Mouse (Mus musculus): ENCODE measurements around the gene Shc3. TPM values are rescaled to one million over a fixed set of nuclear protein-coding genes. Genes with fewer than 3 reads are reported as not detected.

Gene Shc3
- total RNA-seq, 2 experiments from 2014 or later: 120 to 127 TPM

DNA sequence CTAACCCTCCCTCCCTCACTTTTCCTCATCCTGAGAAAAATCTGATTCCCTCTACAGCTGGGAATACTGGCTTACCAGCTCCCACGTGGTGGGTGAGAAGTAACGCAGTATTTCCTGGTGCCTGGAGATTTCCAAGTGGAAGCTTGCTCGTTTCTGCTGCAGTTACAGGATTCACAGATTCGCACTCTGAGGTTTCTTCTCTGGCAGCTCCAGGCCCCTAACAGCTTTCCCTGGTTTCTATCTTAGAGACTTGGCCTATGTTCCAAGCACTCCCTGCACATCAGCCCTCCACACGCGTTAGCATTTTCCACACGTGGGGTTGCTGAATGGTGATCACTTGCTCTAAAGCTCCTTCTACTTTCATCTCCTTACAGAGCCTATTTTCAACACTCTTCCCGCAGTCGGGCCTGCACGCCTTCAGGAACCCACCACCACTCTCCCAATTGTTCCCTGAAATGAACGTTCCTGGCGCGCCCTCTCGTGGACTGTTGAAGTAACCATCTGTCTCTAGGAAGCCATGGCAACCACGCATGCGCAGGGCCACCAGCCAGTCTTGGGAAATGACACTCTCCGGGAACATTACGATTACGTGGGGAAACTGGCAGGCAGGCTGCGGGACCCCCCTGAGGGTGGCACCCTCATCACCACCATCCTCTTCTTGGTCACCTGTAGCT, 150.8 kb downstream of the Shc3 start:
- DNase-seq (ENCODE audit: low spot score in 2 of 2): peak; percentile 94 to 99
- TF ChIP-seq CTCF (conservative IDR thresholded peaks at IDR 0.05): peak; percentile 95
- peak overlapping the region; percentile 48 for H3K4me3 ChIP-seq
- H3K27ac ChIP-seq: peak overlapping the region; percentile 86

DNA sequence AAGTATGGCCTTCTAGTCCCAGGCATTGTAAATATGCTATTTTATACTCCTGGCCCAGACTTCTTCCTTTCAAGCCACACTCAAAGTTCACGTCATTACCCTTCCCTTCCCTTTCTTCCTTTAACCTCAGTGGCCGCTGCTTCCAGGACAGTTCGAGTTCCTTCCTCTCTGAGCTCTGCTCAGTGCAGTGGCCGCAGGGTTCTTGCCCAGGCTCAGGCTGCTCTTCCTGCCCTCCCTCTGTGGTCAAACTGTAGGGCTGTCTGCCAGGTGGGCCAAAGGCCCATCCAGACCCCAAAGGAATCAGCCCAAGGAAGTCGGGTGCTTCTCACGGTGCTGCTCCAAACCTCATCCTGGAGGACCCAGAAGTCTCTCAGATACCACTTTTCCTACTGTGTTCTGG, 151.4 kb downstream of the Shc3 start:
- no peak for DNase-seq (ENCODE audit: low spot score in 2 of 2)

DNA sequence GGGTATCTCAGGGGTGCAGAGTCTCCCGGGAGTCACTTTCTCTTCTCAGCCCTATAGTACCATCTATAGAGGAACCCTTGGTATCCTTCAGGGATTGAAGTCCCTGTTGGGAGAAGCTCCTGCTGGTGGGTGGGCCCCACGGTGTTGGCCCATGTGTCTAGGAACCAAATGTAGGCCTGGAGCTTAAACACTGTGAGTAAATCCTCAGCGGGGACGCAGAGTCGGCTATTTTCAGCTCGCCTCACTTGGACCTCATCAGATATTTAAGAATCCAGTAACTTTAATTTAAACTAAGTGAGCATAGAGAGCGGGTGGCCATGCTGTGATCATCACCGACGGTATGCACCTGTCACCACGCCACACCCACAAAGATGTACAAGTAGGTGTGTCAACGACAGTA, 152.5 kb downstream of the Shc3 start:
- no peak for TF ChIP-seq CTCF (conservative IDR thresholded peaks at IDR 0.05)
- no peak overlapping the region for H3K27ac ChIP-seq
- DNase-seq (ENCODE audit: low spot score in 2 of 2): no peak
- peak overlapping the region; percentile 48; the same call in 1 of the 2 replicates for H3K4me3 ChIP-seq

More for the DNA sequence above, 151.4 kb downstream of the Shc3 start:
- peak overlapping the region; percentile 48 for H3K4me3 ChIP-seq
- TF ChIP-seq CTCF (conservative IDR thresholded peaks at IDR 0.05): no peak
- peak overlapping the region; percentile 86 for H3K27ac ChIP-seq

DNA sequence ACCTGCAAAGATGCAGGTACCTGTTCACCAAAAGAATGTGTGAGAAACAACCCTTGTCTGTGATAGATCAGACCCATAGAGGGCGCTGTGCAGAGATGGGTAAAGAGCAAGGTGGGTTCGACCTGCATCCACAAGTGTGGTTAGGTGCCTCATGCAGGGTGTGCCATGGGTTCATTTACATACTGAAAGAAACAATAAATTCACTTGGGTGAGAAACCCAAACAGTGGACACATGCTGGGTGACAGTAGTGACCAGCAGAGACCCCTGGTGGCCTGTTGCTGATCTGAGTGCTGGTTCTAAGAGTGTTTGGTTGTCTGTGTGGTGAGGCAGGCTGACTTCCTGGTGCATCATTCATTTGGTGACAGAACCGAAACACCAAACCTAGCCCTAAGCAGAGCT, 155.8 kb downstream of the Shc3 start:
- H3K4me3 ChIP-seq: no peak overlapping the region
- no peak overlapping the region for H3K27ac ChIP-seq
- DNase-seq (ENCODE audit: low spot score in 2 of 2): no peak
- peak; percentile 70 for TF ChIP-seq CTCF (conservative IDR thresholded peaks at IDR 0.05)

DNA sequence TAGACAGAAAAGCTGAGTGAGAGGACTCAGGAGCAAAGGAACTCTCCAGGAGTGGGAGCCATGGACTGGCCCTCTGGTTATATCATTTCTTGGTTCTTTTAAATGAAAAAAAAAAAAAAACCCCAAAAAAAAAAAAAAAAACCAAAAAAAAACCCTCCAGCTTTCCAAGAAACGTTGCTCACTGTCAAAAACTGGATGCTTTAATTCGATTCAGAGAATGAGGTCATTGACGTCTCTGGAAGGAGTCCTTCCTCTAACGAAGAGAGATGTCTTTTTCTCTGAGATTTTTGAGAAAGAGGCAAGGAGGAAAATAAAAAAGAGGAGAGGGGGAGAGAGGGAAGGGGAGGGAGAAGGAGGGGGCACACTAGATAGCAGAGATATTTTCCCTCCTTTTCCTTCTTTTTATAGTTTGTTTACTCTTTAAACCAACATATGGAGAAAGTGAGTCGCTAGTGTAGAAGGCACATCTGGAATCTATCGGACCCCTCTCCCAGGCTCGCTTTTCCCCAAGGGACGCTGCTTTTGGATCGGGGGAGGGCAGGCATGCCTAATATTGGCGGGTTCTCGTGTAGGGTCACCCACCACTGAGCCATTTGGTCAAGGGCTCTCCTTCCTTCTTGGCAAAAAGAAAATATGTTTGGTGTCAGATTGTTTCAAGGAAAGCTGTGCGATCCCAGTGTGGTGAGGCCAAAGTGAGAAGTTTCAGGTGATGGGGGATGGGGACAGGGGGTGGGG, 157.4 kb downstream of the Shc3 start:
- TF ChIP-seq CTCF (conservative IDR thresholded peaks at IDR 0.05): no peak
- DNase-seq (ENCODE audit: low spot score in 2 of 2): no peak
- H3K27ac ChIP-seq: no peak overlapping the region
- H3K4me3 ChIP-seq: no peak overlapping the region

DNA sequence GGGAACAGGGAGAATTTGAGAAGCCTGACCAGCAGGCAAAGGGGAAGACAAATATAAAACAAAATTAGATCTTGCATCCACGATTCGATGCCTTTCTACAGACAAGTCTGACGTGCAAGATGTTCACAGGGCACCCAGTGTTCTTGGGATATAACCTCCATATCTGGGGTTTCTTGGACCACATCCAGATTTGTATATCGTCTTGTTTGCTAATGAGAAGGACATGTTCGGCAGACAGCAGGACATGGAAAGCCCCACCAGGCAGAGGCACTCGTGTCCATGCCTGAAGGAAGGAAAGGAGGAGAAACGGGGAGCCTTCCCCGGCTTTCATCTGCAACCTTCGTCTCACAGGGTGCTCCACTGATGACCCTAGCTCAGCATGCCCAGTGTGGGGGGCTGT, 158.0 kb downstream of the Shc3 start:
- H3K27ac ChIP-seq: no peak overlapping the region
- no peak for DNase-seq (ENCODE audit: low spot score in 2 of 2)
- H3K4me3 ChIP-seq: no peak overlapping the region
- no peak for TF ChIP-seq CTCF (conservative IDR thresholded peaks at IDR 0.05)

DNA sequence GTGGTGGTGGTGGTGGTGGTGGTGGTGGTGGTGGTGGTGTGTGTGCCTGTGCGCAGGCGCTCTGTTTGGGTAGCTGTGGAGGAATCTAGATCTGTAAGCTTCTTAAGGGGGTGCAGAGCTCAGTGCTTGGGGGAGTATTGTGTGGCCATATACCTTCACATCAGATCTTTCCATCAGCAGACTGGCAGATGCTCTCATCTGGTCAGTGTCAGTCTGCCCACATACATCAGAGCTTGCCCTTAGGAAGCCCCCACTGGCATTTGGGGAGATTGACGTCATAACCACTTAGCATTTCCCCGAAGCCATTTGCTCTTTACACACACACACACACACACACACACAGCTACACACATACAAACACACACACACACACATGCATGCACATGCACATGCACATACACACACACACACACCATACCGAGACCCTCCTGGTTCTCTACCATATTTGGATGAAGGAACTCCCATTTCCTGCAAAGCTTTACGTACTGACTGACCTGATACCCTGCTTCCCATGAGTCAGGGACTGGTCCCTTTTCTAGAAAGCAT, 159.2 kb downstream of the Shc3 start:
- no peak for TF ChIP-seq CTCF (conservative IDR thresholded peaks at IDR 0.05)
- no peak overlapping the region for H3K4me3 ChIP-seq
- DNase-seq (ENCODE audit: low spot score in 2 of 2): no peak
- H3K27ac ChIP-seq: no peak overlapping the region

DNA sequence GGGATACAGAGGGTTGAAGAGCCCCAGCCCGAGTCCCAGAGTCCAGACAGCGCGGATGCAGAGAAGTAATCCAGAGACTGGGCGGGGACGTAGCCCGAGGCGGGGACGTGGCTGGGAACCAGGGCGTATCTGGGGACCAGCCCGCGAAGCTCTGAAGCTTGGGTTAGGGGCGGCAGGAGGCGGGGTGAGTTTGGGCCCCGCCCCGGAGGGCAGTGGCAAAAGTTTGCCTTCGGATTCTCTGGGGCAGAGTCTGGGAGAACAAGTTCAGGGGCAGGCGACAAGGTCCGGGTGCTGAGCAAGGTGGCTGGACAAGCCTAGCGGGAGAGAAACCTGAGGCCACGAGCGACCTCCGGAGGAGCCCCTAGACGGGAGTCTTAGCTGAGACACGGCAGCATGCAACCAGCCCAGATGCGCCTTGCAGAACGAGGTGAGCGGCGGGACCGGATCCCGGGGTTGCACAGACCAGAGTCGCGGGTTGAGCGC, 160.7 kb downstream of the Shc3 start, which contains the start of gene S1pr3:
TSS of gene S1pr3 (plus strand) at position 121 of the 483 bp plus-strand sequence.
- TF ChIP-seq CTCF (conservative IDR thresholded peaks at IDR 0.05): no peak
- H3K4me3 ChIP-seq: peak within 1 kb of the TSS; percentile 51
- DNase-seq (ENCODE audit: low spot score in 2 of 2): no peak
- no peak within 1 kb of the TSS for H3K27ac ChIP-seq

DNA sequence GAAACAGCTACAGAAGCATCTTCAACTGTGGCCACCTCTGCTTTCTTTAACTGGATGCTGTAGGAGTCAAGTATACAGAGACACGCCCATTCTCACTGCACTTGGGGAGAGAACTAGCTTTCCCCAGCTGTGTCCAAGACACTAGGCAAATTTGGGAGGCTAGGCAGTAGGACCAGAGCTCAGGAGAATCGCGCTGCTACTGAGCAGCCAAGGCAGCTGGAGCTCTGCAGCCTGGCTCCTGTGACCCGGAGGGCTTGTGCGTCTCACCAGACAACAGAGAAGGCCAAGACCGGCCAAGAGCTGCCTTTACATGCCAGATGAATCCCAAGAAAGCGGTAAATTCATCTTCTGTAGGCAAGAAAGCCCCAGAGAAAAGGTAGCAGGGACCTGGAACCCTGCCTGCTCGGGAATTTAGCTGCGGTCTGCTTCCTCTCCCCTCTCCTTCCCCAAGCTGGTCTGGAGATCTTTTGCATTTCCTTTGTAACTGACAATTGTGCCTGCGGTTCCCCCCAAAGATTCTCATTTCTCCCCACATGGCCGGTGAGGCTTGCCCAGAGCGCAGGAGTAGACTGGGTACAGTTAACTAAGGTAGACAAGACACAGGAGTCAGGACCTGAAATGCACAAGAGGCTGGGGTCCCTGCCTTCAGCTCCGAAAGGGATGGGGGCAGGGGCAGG, 161.5 kb downstream of the Shc3 start:
- no peak overlapping the region for H3K27ac ChIP-seq
- no peak for DNase-seq (ENCODE audit: low spot score in 2 of 2)
- no peak for TF ChIP-seq CTCF (conservative IDR thresholded peaks at IDR 0.05)
- no peak overlapping the region for H3K4me3 ChIP-seq

DNA sequence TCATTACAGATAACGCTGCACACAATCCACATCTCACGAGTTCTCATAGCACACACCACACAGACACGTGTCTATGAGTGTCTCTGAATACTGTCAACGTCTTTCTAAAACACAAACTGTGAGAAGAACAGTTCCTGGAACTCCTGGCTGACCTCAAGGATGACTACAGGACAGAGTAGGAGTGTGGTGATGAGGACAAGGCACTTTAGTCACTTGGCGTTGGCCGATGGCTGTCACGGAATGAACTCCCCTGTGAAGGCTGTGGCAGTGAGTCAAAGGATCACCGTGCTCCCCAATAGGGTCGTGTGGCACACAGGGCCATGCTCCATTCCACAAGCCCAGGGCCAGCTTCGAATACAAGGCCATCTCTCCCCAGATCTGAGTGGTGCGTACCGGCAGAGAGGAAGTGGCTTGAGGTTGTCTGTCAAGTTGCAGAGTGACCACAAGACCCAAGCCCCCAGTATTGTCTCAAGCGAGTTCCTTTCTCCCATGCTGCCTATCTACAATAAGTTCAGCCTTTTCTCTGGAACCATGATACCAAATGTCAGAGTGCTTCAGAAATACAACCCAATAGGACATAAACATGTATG, 163.4 kb downstream of the Shc3 start:
- no peak overlapping the region for H3K27ac ChIP-seq
- no peak overlapping the region for H3K4me3 ChIP-seq
- TF ChIP-seq CTCF (conservative IDR thresholded peaks at IDR 0.05): no peak
- DNase-seq (ENCODE audit: low spot score in 2 of 2): no peak

DNA sequence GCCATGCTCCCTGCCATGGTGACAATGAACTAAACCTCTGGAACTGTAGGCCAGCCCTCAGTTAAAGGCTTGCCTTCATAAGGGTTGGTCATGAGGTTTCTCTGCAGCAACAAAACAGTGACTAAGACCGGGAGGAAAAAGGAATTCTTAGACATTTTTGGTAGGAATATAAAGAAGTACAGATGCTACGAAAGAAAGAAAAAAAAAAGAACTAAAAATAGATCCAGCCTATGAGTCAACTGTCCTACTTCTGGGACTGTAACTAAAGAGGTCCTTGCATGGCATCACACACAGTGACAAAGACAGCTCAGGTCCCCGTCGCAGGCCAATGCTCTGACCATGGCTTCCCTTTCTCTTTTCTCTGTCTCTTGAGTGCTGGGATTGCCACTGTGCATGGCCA, 164.7 kb downstream of the Shc3 start:
- no peak for DNase-seq (ENCODE audit: low spot score in 2 of 2)
- TF ChIP-seq CTCF (conservative IDR thresholded peaks at IDR 0.05): no peak
- no peak overlapping the region for H3K4me3 ChIP-seq
- H3K27ac ChIP-seq: no peak overlapping the region

DNA sequence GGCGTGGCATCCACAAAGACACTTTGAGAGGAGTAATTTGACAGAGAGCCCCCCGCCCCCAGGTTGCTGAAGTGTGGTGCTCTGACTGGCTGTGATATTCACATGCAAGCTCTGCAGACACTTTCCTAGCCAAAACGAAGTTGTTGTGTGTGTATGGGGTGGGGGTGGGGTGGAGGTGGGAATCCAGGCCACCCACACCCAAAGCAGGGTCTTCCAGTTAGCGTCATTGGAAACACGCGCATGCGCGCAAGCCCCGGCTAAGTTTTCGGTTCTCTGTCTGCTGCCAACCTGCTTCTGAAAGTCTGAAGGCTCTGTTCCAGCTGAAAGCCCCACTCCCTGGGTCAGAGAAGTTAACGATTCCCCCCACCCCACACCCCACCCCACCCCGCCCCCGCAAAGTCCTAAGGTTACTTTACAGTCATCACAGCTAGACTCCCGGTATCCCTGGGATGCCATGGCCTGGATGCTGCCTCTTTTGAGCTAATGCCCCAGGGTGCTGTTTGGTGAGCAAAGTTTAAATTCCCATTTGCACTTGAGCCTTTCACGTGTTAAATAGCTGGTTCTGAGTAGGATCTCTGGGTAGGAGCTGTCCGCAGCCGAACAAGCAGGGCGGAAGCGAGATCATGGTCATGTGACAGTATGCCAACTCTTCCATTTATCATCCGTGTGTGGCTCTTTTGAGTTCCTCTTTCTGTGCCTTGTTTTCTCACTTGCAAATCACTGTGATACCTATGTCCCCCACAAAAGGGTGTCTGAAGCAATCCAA, 168.3 kb downstream of the Shc3 start:
- peak overlapping the region; percentile 75 for H3K27ac ChIP-seq
- DNase-seq (ENCODE audit: low spot score in 2 of 2): peak in 1 of 2 experiments; percentile 43
- TF ChIP-seq CTCF (conservative IDR thresholded peaks at IDR 0.05): no peak
- H3K4me3 ChIP-seq: peak overlapping the region; percentile 50

All from layer of hippocampus, adult 2 months (tissue).